Mouse (Mus musculus): Measurements from ENCODE around the gene Pax2. TPM values are rescaled to one million over a fixed set of nuclear protein-coding genes. Genes with fewer than 3 reads are reported as not detected.

Gene Pax2
- 2.7 and 5.4 TPM in 2 replicates for polyA plus RNA-seq (2012; rRNA removed)

DNA sequence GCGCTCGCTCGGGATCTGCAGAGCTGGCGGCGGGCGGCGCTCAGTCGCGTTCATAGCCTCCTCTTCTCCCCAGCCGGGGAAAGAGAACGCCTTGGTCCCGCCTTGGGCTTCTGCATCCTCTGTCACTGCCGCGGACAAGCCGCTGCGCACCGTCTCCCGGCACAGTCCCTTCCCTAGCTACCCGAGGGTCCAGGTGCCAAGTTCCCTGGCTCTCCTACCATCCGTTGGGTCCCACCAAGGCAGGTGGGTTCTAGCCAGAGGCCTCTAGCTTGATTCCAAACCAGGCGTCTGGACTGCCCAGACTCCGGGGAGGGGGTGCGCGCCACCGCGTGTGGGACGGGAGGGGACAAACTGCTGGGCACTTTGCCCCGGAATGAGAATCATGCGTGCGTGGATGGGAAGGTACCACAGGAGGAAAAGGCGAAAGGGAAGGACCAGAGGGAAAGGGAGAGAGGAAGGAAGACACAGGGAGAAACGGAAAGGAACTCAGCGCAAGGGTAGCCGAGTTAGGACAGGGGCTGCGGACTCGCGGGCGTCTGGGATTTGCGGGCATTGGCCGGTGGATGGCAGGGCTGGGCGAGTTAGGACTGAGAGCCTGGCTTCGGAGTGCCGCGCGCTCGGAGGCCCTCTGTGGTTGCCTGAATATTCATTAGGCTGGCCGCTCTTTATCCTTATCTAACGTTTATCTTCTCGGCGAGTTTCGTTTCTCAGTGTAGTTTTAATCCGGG lies at the start of gene Pax2:
Pax2 (plus strand) TSS at position 353 of the 728 bp plus-strand sequence.
- peak within 1 kb of the TSS; percentile 13; the same call in 1 of the 2 replicates for H3K4me3 ChIP-seq (ENCODE audit: control insufficient read depth, low read depth, low read length)
- H3K36me3 ChIP-seq (ENCODE audit: control insufficient read depth, insufficient read depth, low read length): no peaks in the 10 kb centered on the region
- TF ChIP-seq CTCF (IDR thresholded peaks at IDR 0.05; ENCODE audit: control insufficient read depth, insufficient read depth, insufficient replicate concordance, low read depth, low read length): no peak
- no peak for TF ChIP-seq POLR2A (IDR thresholded peaks at IDR 0.05; ENCODE audit: control insufficient read depth, low read depth, low read length)
- peaks cover 33% of the 10 kb centered on the region for H3K27me3 ChIP-seq (ENCODE audit: control insufficient read depth, insufficient read depth, low read length)
- no peak within 1 kb of the TSS for H3K27ac ChIP-seq (ENCODE audit: control insufficient read depth, insufficient read depth, low read depth, low read length)
- H3K4me1 ChIP-seq (ENCODE audit: control insufficient read depth, insufficient read depth, low read length): peaks cover 30% of the 10 kb centered on the region

- Histone ChIP-seq H3K36me3 (ENCODE audit: control insufficient read depth, insufficient read depth, low read length) (no peaks in the 10 kb centered on the region), H3K27ac (ENCODE audit: control insufficient read depth, insufficient read depth, low read depth, low read length) (no peak overlapping the region), H3K27me3 (ENCODE audit: control insufficient read depth, insufficient read depth, low read length) (no peaks in the 10 kb centered on the region), H3K4me3 (ENCODE audit: control insufficient read depth, low read depth, low read length) (no peak overlapping the region), H3K4me1 (ENCODE audit: control insufficient read depth, insufficient read depth, low read length) (no peaks in the 10 kb centered on the region)
- TF ChIP-seq CTCF (IDR thresholded peaks at IDR 0.05; ENCODE audit: control insufficient read depth, insufficient read depth, insufficient replicate concordance, low read depth, low read length): no peak
- no peak for TF ChIP-seq POLR2A (IDR thresholded peaks at IDR 0.05; ENCODE audit: control insufficient read depth, low read depth, low read length)
Observed at GRCm38 (mm10) chr19:44708885-44709284, 47.0 kb upstream of the Pax2 start.

DNA sequence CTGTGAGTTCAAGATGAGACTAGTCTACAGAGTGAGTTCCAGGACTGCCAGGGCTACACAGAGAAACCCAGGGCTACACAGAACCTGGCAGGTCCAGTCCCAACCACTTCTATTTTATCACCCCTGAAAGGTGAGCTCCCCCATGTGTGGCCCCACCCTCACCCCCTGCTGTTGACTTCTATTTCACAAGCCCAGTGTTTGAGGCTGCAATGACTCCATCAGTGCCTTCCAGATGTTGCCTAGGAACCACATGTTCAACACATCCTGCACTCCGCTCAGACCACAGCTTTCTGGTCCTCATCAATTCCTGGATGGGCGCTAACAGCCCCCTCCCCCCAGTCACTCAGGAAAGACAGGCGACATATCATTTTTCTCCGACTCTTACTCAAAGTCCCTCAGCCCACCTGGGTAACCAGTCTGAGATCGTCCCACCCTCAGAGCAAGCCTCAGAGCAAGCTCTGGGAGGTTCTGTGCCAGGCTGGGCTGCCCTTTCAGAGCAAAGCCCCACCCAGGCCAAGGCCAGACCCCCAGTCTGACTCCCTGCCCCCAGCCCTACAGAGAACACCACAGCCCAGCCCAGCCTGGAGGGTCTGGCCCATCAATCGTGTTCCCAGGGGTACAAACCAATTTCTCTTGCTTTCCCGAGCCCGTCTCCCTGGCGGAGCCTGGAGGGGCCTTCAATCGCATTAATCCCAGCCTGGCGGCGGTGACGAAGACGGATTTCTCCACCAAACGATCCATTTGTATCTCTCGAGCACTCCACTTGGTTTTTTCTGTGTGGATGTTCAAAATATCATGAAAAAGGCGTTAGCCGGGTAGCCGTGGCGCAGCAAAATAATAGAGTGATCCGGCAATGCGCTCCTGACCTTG lies 38.9 kb upstream of the Pax2 start:
- TF ChIP-seq POLR2A (IDR thresholded peaks at IDR 0.05; ENCODE audit: control insufficient read depth, low read depth, low read length): no peak
- no peak for TF ChIP-seq CTCF (IDR thresholded peaks at IDR 0.05; ENCODE audit: control insufficient read depth, insufficient read depth, insufficient replicate concordance, low read depth, low read length)
- no peaks in the 10 kb centered on the region for H3K36me3 ChIP-seq (ENCODE audit: control insufficient read depth, insufficient read depth, low read length)
- peaks cover 2% of the 10 kb centered on the region; the same call in 1 of the 2 replicates for H3K27me3 ChIP-seq (ENCODE audit: control insufficient read depth, insufficient read depth, low read length)
- peaks cover 9% of the 10 kb centered on the region for H3K4me1 ChIP-seq (ENCODE audit: control insufficient read depth, insufficient read depth, low read length)
- no peak overlapping the region for H3K4me3 ChIP-seq (ENCODE audit: control insufficient read depth, low read depth, low read length)
- H3K27ac ChIP-seq (ENCODE audit: control insufficient read depth, insufficient read depth, low read depth, low read length): no peak overlapping the region

GRCm38 (mm10) chr19:44719292-44720193 lies 36.3 kb upstream of the Pax2 start:
- peaks cover 2% of the 10 kb centered on the region; the same call in 1 of the 2 replicates for H3K27me3 ChIP-seq (ENCODE audit: control insufficient read depth, insufficient read depth, low read length)
- peak overlapping the region; percentile 39 for H3K4me3 ChIP-seq (ENCODE audit: control insufficient read depth, low read depth, low read length)
- peaks cover 9% of the 10 kb centered on the region for H3K4me1 ChIP-seq (ENCODE audit: control insufficient read depth, insufficient read depth, low read length)
- H3K27ac ChIP-seq (ENCODE audit: control insufficient read depth, insufficient read depth, low read depth, low read length): no peak overlapping the region
- TF ChIP-seq POLR2A (IDR thresholded peaks at IDR 0.05; ENCODE audit: control insufficient read depth, low read depth, low read length) (no peak), CTCF (IDR thresholded peaks at IDR 0.05; ENCODE audit: control insufficient read depth, insufficient read depth, insufficient replicate concordance, low read depth, low read length) (no peak)
- no peaks in the 10 kb centered on the region for H3K36me3 ChIP-seq (ENCODE audit: control insufficient read depth, insufficient read depth, low read length)

DNA sequence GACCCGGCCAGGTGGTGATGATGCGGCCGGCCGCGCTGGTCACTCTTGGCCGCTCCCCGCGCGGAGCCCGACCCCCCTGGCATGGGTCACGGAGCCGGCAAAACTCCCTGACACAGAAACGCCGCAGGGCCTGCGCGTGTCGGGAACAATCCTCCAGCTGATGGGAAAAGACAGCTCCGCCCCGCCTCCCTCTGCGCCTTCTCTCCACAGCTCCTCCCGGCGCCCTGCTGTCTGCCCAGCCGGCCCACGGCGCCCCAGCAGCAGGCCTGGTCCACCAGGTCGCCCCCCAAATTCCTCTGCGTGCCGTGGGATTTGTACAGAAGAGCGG lies 35.7 kb upstream of the Pax2 start:
- TF ChIP-seq POLR2A (IDR thresholded peaks at IDR 0.05; ENCODE audit: control insufficient read depth, low read depth, low read length) (no peak), CTCF (IDR thresholded peaks at IDR 0.05; ENCODE audit: control insufficient read depth, insufficient read depth, insufficient replicate concordance, low read depth, low read length) (no peak)
- H3K27ac ChIP-seq (ENCODE audit: control insufficient read depth, insufficient read depth, low read depth, low read length): no peak overlapping the region
- H3K4me1 ChIP-seq (ENCODE audit: control insufficient read depth, insufficient read depth, low read length): peaks cover 9% of the 10 kb centered on the region

GRCm38 (mm10) chr19:44723611-44724440 lies 32.0 kb upstream of the Pax2 start:
- H3K36me3 ChIP-seq (ENCODE audit: control insufficient read depth, insufficient read depth, low read length): no peaks in the 10 kb centered on the region
- H3K4me1 ChIP-seq (ENCODE audit: control insufficient read depth, insufficient read depth, low read length): peaks cover 14% of the 10 kb centered on the region
- H3K27me3 ChIP-seq (ENCODE audit: control insufficient read depth, insufficient read depth, low read length): peaks cover 2% of the 10 kb centered on the region; the same call in 1 of the 2 replicates
- no peak for TF ChIP-seq CTCF (IDR thresholded peaks at IDR 0.05; ENCODE audit: control insufficient read depth, insufficient read depth, insufficient replicate concordance, low read depth, low read length)
- TF ChIP-seq POLR2A (IDR thresholded peaks at IDR 0.05; ENCODE audit: control insufficient read depth, low read depth, low read length): no peak
- H3K4me3 ChIP-seq (ENCODE audit: control insufficient read depth, low read depth, low read length): no peak overlapping the region
- H3K27ac ChIP-seq (ENCODE audit: control insufficient read depth, insufficient read depth, low read depth, low read length): no peak overlapping the region

More for the DNA sequence above, 35.7 kb upstream of the Pax2 start:
- Histone ChIP-seq H3K4me3 (ENCODE audit: control insufficient read depth, low read depth, low read length) (peak overlapping the region; percentile 39), H3K27me3 (ENCODE audit: control insufficient read depth, insufficient read depth, low read length) (peaks cover 2% of the 10 kb centered on the region; the same call in 1 of the 2 replicates), H3K36me3 (ENCODE audit: control insufficient read depth, insufficient read depth, low read length) (no peaks in the 10 kb centered on the region)
